Mouse (Mus musculus) limb, embryonic 13.5 days (tissue): ENCODE data around the gene Utrn. TPM values are rescaled to one million over a fixed set of nuclear protein-coding genes. Genes with fewer than 3 reads are reported as not detected.

Source experiments
- ATAC-seq: fragments of 200-750 bp; cut with Nextera tagmentation; 2 replicates; pipeline ENCODE4 v1.8.0; 2017; ENCODE audit warnings: low read depth, moderate number of reproducible peaks, moderate TSS enrichment; ENCODE audit not compliant: low FRiP score
- H3K27ac ChIP-seq: fragments of 300-500 bp; sonication (generic); 2 replicates; pipeline ENCODE4 v1.5.1; 2015; ENCODE audit warnings: inconsistent platforms, mild to moderate bottlenecking, moderate library complexity
- H3K27me3 ChIP-seq: fragments of 300-500 bp; sonication (generic); 2 replicates; pipeline ENCODE4 v1.6.1; 2015; ENCODE audit warnings: mild to moderate bottlenecking, inconsistent platforms
- H3K36me3 ChIP-seq: fragments of 300-500 bp; sonication (generic); 2 replicates; pipeline ENCODE4 v1.6.1; 2015; ENCODE audit warnings: inconsistent platforms, mild to moderate bottlenecking, moderate library complexity
- H3K4me1 ChIP-seq: fragments of 300-500 bp; sonication (generic); 2 replicates; pipeline ENCODE4 v1.6.1; 2015; ENCODE audit warnings: inconsistent platforms
- H3K4me2 ChIP-seq: fragments of 300-500 bp; sonication (generic); replicated peaks from 2 replicates; pipeline ENCODE4 v1.6.1; 2015; ENCODE audit warnings: inconsistent platforms, mild to moderate bottlenecking, moderate library complexity
- H3K4me3 ChIP-seq: fragments of 300-500 bp; sonication (generic); 2 replicates; pipeline ENCODE4 v1.5.1; 2015; ENCODE audit warnings: moderate library complexity, mild to moderate bottlenecking, inconsistent platforms
- H3K9ac ChIP-seq: fragments of 300-500 bp; sonication (generic); 2 replicates; pipeline ENCODE4 v1.6.1; 2015; ENCODE audit warnings: mild to moderate bottlenecking, inconsistent platforms
- H3K9me3 ChIP-seq: fragments of 300-500 bp; sonication (generic); 2 replicates; pipeline ENCODE4 v1.6.1; 2016; ENCODE audit warnings: inconsistent platforms
- WGBS: fragments of 180-500 bp; shearing (Covaris S2); methylation state at CpG from one replicate; pipeline ENCODE4 v1.1.7; 2015; 5-methylcytosine and 5-hydroxymethylcytosine counted together
- polyA plus RNA-seq: library from polyadenylated mRNA; unstranded; fragments of >200 nt; fragmentation: Nextera tagmentation; extraction: Ambion mirVana; gene quantifications from 2 replicates; pipeline ENCODE4 v1.2.1, GENCODE M21; 2015

Gene Utrn
- polyA plus RNA-seq, 1 experiment from 2014 or later = 89.9 TPM

GRCm38 (mm10) chr10:12467544-12467943 lies 401.6 kb downstream of the Utrn start:
- H3K4me1 ChIP-seq = peaks cover 19% of the 10 kb centered on the region
- ATAC-seq = no peak
- no peaks in the 10 kb centered on the region for H3K27me3 ChIP-seq
- no peak overlapping the region for H3K27ac ChIP-seq
- 20% methylated on average over 2 of the region's 2 CpGs for WGBS
- H3K4me3 ChIP-seq = no peak overlapping the region
- H3K9me3 ChIP-seq = no peaks in the 10 kb centered on the region
- H3K9ac ChIP-seq = no peak overlapping the region
- peaks cover 21% of the 10 kb centered on the region for H3K36me3 ChIP-seq
- H3K4me2 ChIP-seq = no peak overlapping the region

GRCm38 (mm10) chr10:12460945-12461344 lies 408.2 kb downstream of the Utrn start:
- ATAC-seq = no peak
- Histone ChIP-seq H3K27ac (no peak overlapping the region), H3K4me2 (no peak overlapping the region), H3K9ac (no peak overlapping the region), H3K27me3 (no peaks in the 10 kb centered on the region), H3K36me3 (peaks cover 38% of the 10 kb centered on the region), H3K4me1 (no peaks in the 10 kb centered on the region), H3K9me3 (no peaks in the 10 kb centered on the region), H3K4me3 (no peak overlapping the region)

- no peak for ATAC-seq
- Histone ChIP-seq H3K27me3 (no peaks in the 10 kb centered on the region), H3K36me3 (peaks cover 24% of the 10 kb centered on the region), H3K27ac (no peak overlapping the region), H3K4me3 (no peak overlapping the region), H3K9me3 (no peaks in the 10 kb centered on the region), H3K9ac (no peak overlapping the region), H3K4me2 (no peak overlapping the region), H3K4me1 (no peaks in the 10 kb centered on the region)
- 96% methylated on average over 1 of the region's 1 CpGs for WGBS
These were observed 412.3 kb downstream of the Utrn start for GRCm38 (mm10) chr10:12456867-12457266.

GRCm38 (mm10) chr10:12452641-12453040 lies 416.5 kb downstream of the Utrn start:
- no peak for ATAC-seq
- Histone ChIP-seq H3K4me2 (no peak overlapping the region), H3K4me1 (no peaks in the 10 kb centered on the region), H3K27me3 (no peaks in the 10 kb centered on the region), H3K27ac (no peak overlapping the region), H3K36me3 (peaks cover 17% of the 10 kb centered on the region), H3K9ac (no peak overlapping the region), H3K4me3 (no peak overlapping the region), H3K9me3 (no peaks in the 10 kb centered on the region)
- 84% methylated on average over 2 of the region's 2 CpGs for WGBS

GRCm38 (mm10) chr10:12444122-12444521 lies 425.0 kb downstream of the Utrn start:
- Histone ChIP-seq H3K4me1 (no peaks in the 10 kb centered on the region), H3K9ac (no peak overlapping the region), H3K27me3 (no peaks in the 10 kb centered on the region), H3K36me3 (peaks cover 30% of the 10 kb centered on the region), H3K4me3 (no peak overlapping the region), H3K27ac (no peak overlapping the region), H3K4me2 (no peak overlapping the region), H3K9me3 (no peaks in the 10 kb centered on the region)
- WGBS = 95% methylated on average over 4 of the region's 4 CpGs
- no peak for ATAC-seq

GRCm38 (mm10) chr10:12433161-12433560 lies 436.0 kb downstream of the Utrn start:
- ATAC-seq = no peak
- no peak overlapping the region for H3K27ac ChIP-seq
- H3K4me1 ChIP-seq = no peaks in the 10 kb centered on the region
- H3K4me2 ChIP-seq = no peak overlapping the region
- WGBS = 96% methylated on average over 2 of the region's 2 CpGs
- H3K9me3 ChIP-seq = no peaks in the 10 kb centered on the region
- H3K27me3 ChIP-seq = no peaks in the 10 kb centered on the region
- no peak overlapping the region for H3K4me3 ChIP-seq
- no peak overlapping the region for H3K9ac ChIP-seq
- H3K36me3 ChIP-seq = peaks cover 21% of the 10 kb centered on the region; the same call in 1 of the 2 replicates

- Histone ChIP-seq H3K36me3 (peaks cover 11% of the 10 kb centered on the region; the same call in 1 of the 2 replicates), H3K4me3 (no peak overlapping the region), H3K27me3 (no peaks in the 10 kb centered on the region), H3K27ac (no peak overlapping the region), H3K4me1 (no peaks in the 10 kb centered on the region), H3K9ac (no peak overlapping the region), H3K9me3 (no peaks in the 10 kb centered on the region), H3K4me2 (no peak overlapping the region)
- ATAC-seq = no peak
These were observed 438.8 kb downstream of the Utrn start for GRCm38 (mm10) chr10:12430399-12430798.

GRCm38 (mm10) chr10:12426866-12427265 lies 442.3 kb downstream of the Utrn start:
- no peak overlapping the region for H3K9ac ChIP-seq
- WGBS = 85% methylated on average over 8 of the region's 8 CpGs
- no peaks in the 10 kb centered on the region for H3K27me3 ChIP-seq
- no peaks in the 10 kb centered on the region; the same call in 1 of the 2 replicates for H3K4me1 ChIP-seq
- 0 out of 2 replicates have a peak, but pooled peaks cover 4% of the 10 kb centered on the region for H3K36me3 ChIP-seq
- H3K9me3 ChIP-seq = no peaks in the 10 kb centered on the region
- H3K4me2 ChIP-seq = no peak overlapping the region
- no peak for ATAC-seq
- H3K4me3 ChIP-seq = no peak overlapping the region
- H3K27ac ChIP-seq = no peak overlapping the region

GRCm38 (mm10) chr10:12424944-12425343 lies 444.2 kb downstream of the Utrn start:
- H3K27ac ChIP-seq = no peak overlapping the region
- H3K4me2 ChIP-seq = no peak overlapping the region
- H3K36me3 ChIP-seq = 0 out of 2 replicates have a peak, but pooled peaks cover 7% of the 10 kb centered on the region
- no peak for ATAC-seq
- no peaks in the 10 kb centered on the region; the same call in 1 of the 2 replicates for H3K4me1 ChIP-seq
- no peaks in the 10 kb centered on the region for H3K9me3 ChIP-seq
- H3K27me3 ChIP-seq = no peaks in the 10 kb centered on the region
- WGBS = 84% methylated on average over 2 of the region's 2 CpGs
- no peak overlapping the region for H3K4me3 ChIP-seq
- no peak overlapping the region for H3K9ac ChIP-seq

GRCm38 (mm10) chr10:12423994-12424725 lies 445.0 kb downstream of the Utrn start:
- H3K27ac ChIP-seq = no peak overlapping the region
- H3K4me3 ChIP-seq = no peak overlapping the region
- no peaks in the 10 kb centered on the region; the same call in 1 of the 2 replicates for H3K4me1 ChIP-seq
- no peaks in the 10 kb centered on the region for H3K9me3 ChIP-seq
- ATAC-seq = no peak
- H3K27me3 ChIP-seq = no peaks in the 10 kb centered on the region
- 65% methylated on average over 7 of the region's 7 CpGs for WGBS
- H3K9ac ChIP-seq = no peak overlapping the region
- H3K4me2 ChIP-seq = no peak overlapping the region
- peaks cover 9% of the 10 kb centered on the region; the same call in 1 of the 2 replicates for H3K36me3 ChIP-seq

- Histone ChIP-seq H3K4me3 (no peak overlapping the region), H3K27me3 (no peaks in the 10 kb centered on the region), H3K9me3 (no peaks in the 10 kb centered on the region), H3K4me2 (no peak overlapping the region), H3K4me1 (no peaks in the 10 kb centered on the region), H3K9ac (no peak overlapping the region), H3K27ac (no peak overlapping the region), H3K36me3 (peaks cover 24% of the 10 kb centered on the region)
- no peak for ATAC-seq
- 88% methylated on average over 3 of the region's 3 CpGs for WGBS
These were observed 454.2 kb downstream of the Utrn start for GRCm38 (mm10) chr10:12414967-12415366.

GRCm38 (mm10) chr10:12406338-12407110 lies 462.6 kb downstream of the Utrn start:
- WGBS = 87% methylated on average over 12 of the region's 12 CpGs
- peaks cover 48% of the 10 kb centered on the region for H3K36me3 ChIP-seq
- ATAC-seq = no peak
- no peaks in the 10 kb centered on the region for H3K9me3 ChIP-seq
- H3K4me3 ChIP-seq = no peak overlapping the region
- no peak overlapping the region for H3K27ac ChIP-seq
- H3K4me2 ChIP-seq = no peak overlapping the region
- H3K4me1 ChIP-seq = no peaks in the 10 kb centered on the region
- H3K27me3 ChIP-seq = no peaks in the 10 kb centered on the region
- H3K9ac ChIP-seq = no peak overlapping the region
